Mouse (Mus musculus): ENCODE results near the gene Vgll3. TPM values are rescaled to one million over a fixed set of nuclear protein-coding genes. Genes with fewer than 3 reads are reported as not detected.

Gene Vgll3
- 0.95 and 3.5 TPM in 2 replicates for polyA plus RNA-seq (2012; rRNA removed)

DNA sequence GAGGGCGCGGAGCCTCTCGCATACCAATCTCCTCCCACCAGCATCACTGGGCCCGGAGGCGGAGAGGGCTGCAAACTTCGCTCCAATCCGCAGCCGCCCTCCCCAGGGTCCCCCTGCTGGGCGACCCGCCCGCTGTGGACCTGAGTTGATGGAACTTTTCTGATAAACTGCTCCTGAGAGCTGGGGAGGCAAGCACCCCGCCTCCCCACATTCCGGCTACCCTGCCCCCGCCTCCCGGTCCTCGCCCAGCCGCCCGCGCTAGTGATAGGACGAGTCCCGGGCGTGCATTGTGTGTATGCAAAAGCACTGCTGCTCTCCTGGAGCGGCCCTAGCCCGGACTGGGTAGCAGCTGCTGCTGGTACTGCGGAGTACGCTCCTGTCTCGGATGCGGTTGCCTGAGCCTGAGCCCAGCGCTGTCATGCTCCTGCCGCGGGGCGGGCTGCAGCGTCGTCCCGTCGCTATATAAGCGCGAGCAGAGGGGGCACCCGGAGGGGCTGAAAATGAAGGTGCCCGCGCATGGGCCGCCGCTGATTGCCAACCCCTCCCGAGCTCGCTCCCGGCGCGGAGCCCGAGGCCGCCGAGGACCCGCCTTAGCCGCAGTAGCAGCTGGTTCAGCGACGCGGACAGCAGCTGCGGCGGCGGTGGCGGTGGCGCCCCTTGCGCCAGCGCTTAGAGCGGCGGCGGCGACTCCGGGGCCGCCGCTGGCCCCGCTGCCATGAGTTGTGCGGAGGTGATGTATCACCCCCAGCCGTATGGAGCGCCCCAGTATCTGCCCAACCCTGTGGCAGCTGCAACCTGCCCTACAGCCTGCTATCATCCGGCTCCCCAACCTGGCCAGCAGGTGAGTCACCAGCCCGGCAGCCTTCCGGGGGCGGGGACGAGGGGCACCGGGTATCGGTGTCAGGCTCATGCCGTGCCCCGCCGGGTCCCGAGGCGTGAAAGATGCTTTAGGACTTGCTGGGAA lies at the start of gene Vgll3:
Gene Vgll3, plus strand, starts transcription at position 340 of the 964 bp plus-strand sequence.
- DNase-seq (ENCODE audit: low read depth), result peak; percentile 93
- TF ChIP-seq POLR2A (IDR thresholded peaks at IDR 0.05; ENCODE audit: borderline replicate concordance, extremely low read depth, insufficient read depth, insufficient read length, poor library complexity, severe bottlenecking) (0 out of 2 replicates have a peak, but pooled peaks have one; percentile 28), CTCF (IDR thresholded peaks at IDR 0.05; ENCODE audit: borderline replicate concordance, extremely low read depth, insufficient read depth, insufficient read length) (0 out of 2 replicates have a peak, but pooled peaks have one; percentile 26)

DNA sequence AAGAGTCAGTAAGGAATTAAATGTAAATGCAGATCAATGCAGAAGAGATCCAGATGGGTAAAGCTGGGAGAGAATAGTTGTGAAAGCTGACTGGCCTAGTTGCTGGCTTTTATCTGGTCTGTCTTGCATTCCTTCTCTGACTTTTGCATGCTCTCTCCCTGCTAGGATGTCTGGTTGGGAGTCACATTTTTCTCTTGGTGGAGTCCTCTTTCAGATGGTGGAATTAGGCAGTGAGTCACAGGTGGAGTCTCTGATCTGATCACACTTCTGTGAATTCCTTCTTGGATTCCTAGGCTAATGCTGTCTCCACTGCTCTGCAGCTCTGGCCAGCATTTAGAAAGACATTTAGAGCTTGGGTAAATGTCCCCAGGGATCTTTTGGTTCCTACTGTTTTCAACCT lies 49.1 kb upstream of the Vgll3 start:
- TF ChIP-seq POLR2A (IDR thresholded peaks at IDR 0.05; ENCODE audit: borderline replicate concordance, extremely low read depth, insufficient read depth, insufficient read length, poor library complexity, severe bottlenecking) (no peak), CTCF (IDR thresholded peaks at IDR 0.05; ENCODE audit: borderline replicate concordance, extremely low read depth, insufficient read depth, insufficient read length) (no peak)
- no peak for DNase-seq (ENCODE audit: low read depth)

DNA sequence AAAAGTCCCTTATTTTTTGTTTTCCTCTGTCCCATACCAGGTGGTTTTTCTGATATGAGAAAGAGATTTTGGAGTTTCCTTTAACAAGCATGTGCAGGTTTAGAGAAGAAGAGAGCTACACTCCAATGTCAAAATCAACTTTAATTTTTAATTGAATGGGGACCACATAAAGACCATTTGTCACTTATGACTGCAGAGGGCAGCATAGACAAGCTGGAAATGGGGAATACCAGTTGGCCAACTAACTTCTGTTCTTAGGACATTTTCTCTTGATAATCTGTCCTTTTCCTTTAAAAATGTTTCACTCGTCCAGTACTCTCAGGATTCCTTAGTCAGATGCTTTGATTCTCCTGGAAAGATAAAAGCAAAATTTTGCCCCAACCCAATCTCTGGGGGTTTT lies 29.1 kb upstream of the Vgll3 start:
- TF ChIP-seq POLR2A (IDR thresholded peaks at IDR 0.05; ENCODE audit: borderline replicate concordance, extremely low read depth, insufficient read depth, insufficient read length, poor library complexity, severe bottlenecking), result no peak
- TF ChIP-seq CTCF (IDR thresholded peaks at IDR 0.05; ENCODE audit: borderline replicate concordance, extremely low read depth, insufficient read depth, insufficient read length), result no peak
- peak; percentile 20 for DNase-seq (ENCODE audit: low read depth)

DNA sequence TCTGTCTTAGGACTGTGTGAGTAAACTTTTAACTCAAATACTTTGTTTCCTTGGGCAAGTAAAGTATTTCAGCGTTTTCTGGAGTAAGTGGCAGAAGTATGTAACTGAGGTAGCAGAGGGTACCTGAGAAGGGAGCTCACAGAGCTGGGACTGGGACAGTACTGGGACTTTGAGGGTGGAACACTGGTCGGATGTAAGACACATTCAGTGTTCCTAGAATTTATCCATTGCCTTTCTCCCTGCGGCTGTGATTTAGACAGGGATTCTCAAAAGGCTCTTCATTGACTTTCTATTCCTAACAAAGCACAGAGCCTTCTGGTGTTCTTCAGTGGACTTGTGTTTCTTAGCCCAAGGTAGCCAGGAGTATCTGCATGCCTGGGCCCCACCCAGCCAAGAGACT lies 1.0 kb downstream of the Vgll3 start:
- DNase-seq (ENCODE audit: low read depth), result peak; percentile 5

DNA sequence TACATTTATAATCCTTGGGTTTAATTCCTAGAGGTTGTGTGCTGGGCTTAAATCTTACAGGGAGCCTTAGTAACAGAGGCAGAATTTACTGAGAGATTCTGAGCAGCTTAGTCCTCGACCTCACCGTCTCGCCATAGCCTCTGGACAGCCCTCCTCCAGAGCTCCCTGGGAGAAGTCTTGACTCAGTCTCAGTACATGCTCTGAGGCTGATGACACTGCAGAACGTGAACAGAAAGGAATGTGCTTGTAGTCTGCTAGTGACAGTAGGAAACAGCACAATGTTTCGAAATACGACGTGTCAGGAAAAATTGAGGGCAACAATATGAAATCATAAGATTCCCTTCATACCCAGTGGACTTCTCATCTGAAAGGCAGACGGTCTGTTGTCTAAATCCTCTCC lies 3.7 kb downstream of the Vgll3 start:
- DNase-seq (ENCODE audit: low read depth), result peak; percentile 4
- TF ChIP-seq CTCF (IDR thresholded peaks at IDR 0.05; ENCODE audit: borderline replicate concordance, extremely low read depth, insufficient read depth, insufficient read length) (no peak), POLR2A (IDR thresholded peaks at IDR 0.05; ENCODE audit: borderline replicate concordance, extremely low read depth, insufficient read depth, insufficient read length, poor library complexity, severe bottlenecking) (no peak)

More for the DNA sequence above, 1.0 kb downstream of the Vgll3 start:
- no peak for TF ChIP-seq CTCF (IDR thresholded peaks at IDR 0.05; ENCODE audit: borderline replicate concordance, extremely low read depth, insufficient read depth, insufficient read length)
- TF ChIP-seq POLR2A (IDR thresholded peaks at IDR 0.05; ENCODE audit: borderline replicate concordance, extremely low read depth, insufficient read depth, insufficient read length, poor library complexity, severe bottlenecking), result no peak

DNA sequence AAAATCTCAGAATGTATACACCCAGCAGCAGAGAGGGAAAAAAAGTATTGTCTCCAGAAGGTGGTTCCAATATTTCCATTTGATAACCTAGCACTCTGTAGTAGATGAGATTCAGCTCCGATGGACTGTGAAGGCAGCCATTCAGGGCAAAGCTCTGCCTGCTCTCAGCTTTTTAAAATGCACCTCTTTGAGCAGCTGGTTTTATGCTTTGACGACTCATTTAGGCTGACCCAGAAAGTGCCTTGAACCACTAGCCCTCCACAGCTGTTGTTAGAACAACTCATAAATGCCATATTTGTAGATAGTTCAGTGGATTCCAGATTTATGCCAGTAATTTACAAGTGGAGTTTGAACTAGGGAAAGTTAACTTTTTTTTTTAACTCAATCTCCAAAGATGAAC lies 5.7 kb downstream of the Vgll3 start:
- no peak for DNase-seq (ENCODE audit: low read depth)
- TF ChIP-seq CTCF (IDR thresholded peaks at IDR 0.05; ENCODE audit: borderline replicate concordance, extremely low read depth, insufficient read depth, insufficient read length), result no peak
- TF ChIP-seq POLR2A (IDR thresholded peaks at IDR 0.05; ENCODE audit: borderline replicate concordance, extremely low read depth, insufficient read depth, insufficient read length, poor library complexity, severe bottlenecking), result no peak

DNA sequence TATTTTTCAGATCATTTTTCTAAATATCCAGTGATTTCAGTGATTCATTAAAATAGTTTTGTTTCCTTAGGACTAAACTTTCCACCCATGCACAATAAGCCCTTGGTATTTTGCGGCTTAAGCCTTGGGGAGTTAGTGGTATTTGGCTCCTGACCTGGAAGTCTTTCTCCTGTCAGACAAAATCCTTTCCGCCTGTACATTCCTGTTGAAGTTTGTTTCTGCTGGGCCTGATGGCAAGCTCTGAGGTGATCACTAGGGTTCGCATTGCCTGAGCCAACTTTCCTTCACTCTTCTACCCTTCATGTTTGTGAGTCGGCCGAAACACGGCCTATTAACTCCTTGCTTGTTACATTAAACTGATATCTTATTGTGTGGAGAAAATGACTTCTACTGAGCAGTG lies 8.7 kb downstream of the Vgll3 start:
- DNase-seq (ENCODE audit: low read depth), result no peak
- no peak for TF ChIP-seq POLR2A (IDR thresholded peaks at IDR 0.05; ENCODE audit: borderline replicate concordance, extremely low read depth, insufficient read depth, insufficient read length, poor library complexity, severe bottlenecking)
- TF ChIP-seq CTCF (IDR thresholded peaks at IDR 0.05; ENCODE audit: borderline replicate concordance, extremely low read depth, insufficient read depth, insufficient read length), result no peak

DNA sequence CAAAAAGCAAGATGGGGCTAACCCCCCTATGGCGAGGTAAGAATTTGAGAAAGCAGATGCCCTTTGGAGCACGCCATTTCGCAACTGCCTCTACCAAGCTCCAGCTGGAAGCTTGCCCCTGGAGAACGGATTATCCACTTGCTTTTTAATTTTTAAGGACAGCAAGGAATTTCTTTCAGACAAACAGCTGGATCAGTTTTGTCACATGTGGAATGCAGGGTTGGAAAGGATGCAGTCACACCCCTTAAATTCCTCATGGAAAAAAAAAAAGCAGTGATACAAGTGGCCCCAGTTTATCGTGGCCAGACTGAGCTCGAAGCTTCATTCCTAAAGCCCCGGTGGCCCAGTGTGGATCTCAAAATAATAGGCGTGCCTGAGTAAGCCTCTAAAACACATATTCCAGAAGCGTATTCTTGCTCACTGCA lies 13.1 kb downstream of the Vgll3 start:
- DNase-seq (ENCODE audit: low read depth), result no peak

DNA sequence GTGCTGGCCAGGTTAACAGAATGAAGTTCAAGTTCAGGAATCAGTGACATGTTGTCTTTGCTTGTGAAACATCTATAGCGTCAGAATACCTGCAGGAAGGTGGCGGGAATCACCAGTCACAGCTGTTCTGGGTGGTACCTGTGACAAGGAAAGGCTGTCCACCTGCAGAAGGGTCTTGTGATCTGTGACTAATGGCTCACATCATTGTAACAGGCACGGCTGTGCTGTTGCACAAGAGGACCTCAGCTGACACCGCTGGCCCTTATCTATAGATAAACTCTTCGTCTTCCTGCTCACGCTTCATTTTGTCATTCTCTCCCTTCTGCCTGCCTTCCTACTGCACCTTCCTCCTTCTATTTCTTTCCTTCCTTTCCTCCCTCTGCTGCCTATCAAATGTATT lies 14.0 kb downstream of the Vgll3 start:
- DNase-seq (ENCODE audit: low read depth), result no peak
- TF ChIP-seq CTCF (IDR thresholded peaks at IDR 0.05; ENCODE audit: borderline replicate concordance, extremely low read depth, insufficient read depth, insufficient read length) (no peak), POLR2A (IDR thresholded peaks at IDR 0.05; ENCODE audit: borderline replicate concordance, extremely low read depth, insufficient read depth, insufficient read length, poor library complexity, severe bottlenecking) (no peak)

More for the DNA sequence above, 13.1 kb downstream of the Vgll3 start:
- no peak for TF ChIP-seq POLR2A (IDR thresholded peaks at IDR 0.05; ENCODE audit: borderline replicate concordance, extremely low read depth, insufficient read depth, insufficient read length, poor library complexity, severe bottlenecking)
- TF ChIP-seq CTCF (IDR thresholded peaks at IDR 0.05; ENCODE audit: borderline replicate concordance, extremely low read depth, insufficient read depth, insufficient read length), result no peak

DNA sequence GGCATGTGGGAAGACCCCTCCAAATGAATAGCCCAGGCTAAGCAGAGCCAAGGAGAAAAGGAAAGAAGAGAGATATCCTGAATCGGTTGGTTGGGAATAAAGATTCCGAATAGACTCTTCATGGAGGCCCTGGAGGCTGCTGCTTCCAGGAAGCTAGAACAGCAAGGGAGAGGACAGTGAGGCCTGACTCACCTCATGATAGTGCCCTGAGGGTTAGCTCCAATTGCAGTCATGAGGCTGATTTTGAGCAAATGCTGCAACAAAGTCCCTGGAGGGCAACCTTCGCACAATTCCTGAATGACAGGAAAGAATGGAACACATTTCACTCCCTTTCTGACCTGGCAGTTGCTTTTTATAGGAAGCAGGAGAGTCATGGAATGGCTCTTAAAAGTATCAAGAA lies 19.7 kb downstream of the Vgll3 start:
- no peak for DNase-seq (ENCODE audit: low read depth)
- TF ChIP-seq POLR2A (IDR thresholded peaks at IDR 0.05; ENCODE audit: borderline replicate concordance, extremely low read depth, insufficient read depth, insufficient read length, poor library complexity, severe bottlenecking) (no peak), CTCF (IDR thresholded peaks at IDR 0.05; ENCODE audit: borderline replicate concordance, extremely low read depth, insufficient read depth, insufficient read length) (no peak)

DNA sequence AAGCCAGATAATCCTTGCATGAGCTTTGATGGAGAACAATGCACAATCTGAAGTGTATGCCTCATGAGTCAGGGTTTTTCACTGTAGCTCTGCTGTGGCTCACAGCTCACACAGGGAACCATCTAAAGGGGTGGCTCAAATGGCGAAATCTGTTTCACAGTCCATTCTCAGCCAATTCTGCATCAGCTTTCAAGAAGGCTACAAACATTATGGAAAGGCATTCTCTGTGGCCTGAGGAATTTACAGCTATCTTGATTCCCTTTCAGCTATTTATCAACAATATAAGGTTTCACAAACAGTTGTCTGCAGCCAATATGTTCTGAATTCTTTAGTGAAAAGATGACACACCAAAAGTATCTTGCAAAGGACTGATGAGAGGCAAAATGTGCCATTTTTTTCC lies 35.1 kb downstream of the Vgll3 start:
- DNase-seq (ENCODE audit: low read depth), result no peak

More for the DNA sequence above, 35.1 kb downstream of the Vgll3 start:
- no peak for TF ChIP-seq POLR2A (IDR thresholded peaks at IDR 0.05; ENCODE audit: borderline replicate concordance, extremely low read depth, insufficient read depth, insufficient read length, poor library complexity, severe bottlenecking)
- no peak for TF ChIP-seq CTCF (IDR thresholded peaks at IDR 0.05; ENCODE audit: borderline replicate concordance, extremely low read depth, insufficient read depth, insufficient read length)
